Mouse (Mus musculus) E14TG2a.4 (cell line): ENCODE measurements around the gene Srsf2.

Experiments used
- H3K27me3 ChIP-seq: 2 replicates; pipeline ENCODE4 v1.6.1; 2014; ENCODE audit warnings: low read length, control low read depth; ENCODE audit not compliant: insufficient read depth
- H3K36me3 ChIP-seq: 2 replicates; pipeline ENCODE4 v1.6.1; 2014; ENCODE audit warnings: low read length, control low read depth; ENCODE audit not compliant: insufficient read depth
- H3K4me1 ChIP-seq: replicated peaks from 2 replicates; pipeline ENCODE4 v1.6.1; 2014; ENCODE audit warnings: low read depth, low read length, control low read depth
- H3K4me3 ChIP-seq: replicated peaks from 2 replicates; pipeline ENCODE4 v1.5.1; 2014; ENCODE audit warnings: mild to moderate bottlenecking, low read length
- H3K9me3 ChIP-seq: 2 replicates; pipeline ENCODE4 v1.6.1; 2014; ENCODE audit warnings: low read length, control low read depth
- CTCF ChIP-seq: conservative IDR thresholded peaks from 2 replicates; pipeline ENCODE4 v1.5.1; 2014; ENCODE audit warnings: low read length
- NANOG ChIP-seq: IDR thresholded peaks from 2 replicates; pipeline ENCODE4 v1.6.1; 2014; ENCODE audit warnings: borderline replicate concordance, low read length, mixed read lengths
- POU5F1 ChIP-seq: IDR thresholded peaks from 2 replicates; pipeline ENCODE4 v1.6.1; 2014; ENCODE audit warnings: low read length, borderline replicate concordance

Gene Srsf2

GRCm38 (mm10) chr11:116882446-116882845 lies 29.6 kb upstream of the Srsf2 start:
- Histone ChIP-seq H3K4me3 (no peak overlapping the region), H3K9me3 (no peaks in the 10 kb centered on the region), H3K4me1 (peaks cover 50% of the 10 kb centered on the region), H3K36me3 (no peaks in the 10 kb centered on the region), H3K27me3 (0 out of 2 replicates have a peak, but pooled peaks cover 3% of the 10 kb centered on the region)
- TF ChIP-seq POU5F1 (no peak), NANOG (0 out of 2 replicates have a peak, but pooled peaks have one; percentile 19)

GRCm38 (mm10) chr11:116881440-116881839 lies 28.5 kb upstream of the Srsf2 start:
- TF ChIP-seq CTCF (no peak), POU5F1 (no peak)
- H3K4me3 ChIP-seq = no peak overlapping the region
- no peaks in the 10 kb centered on the region for H3K36me3 ChIP-seq
- H3K27me3 ChIP-seq = no peaks in the 10 kb centered on the region
- H3K4me1 ChIP-seq = peaks cover 40% of the 10 kb centered on the region
- H3K9me3 ChIP-seq = no peaks in the 10 kb centered on the region

- Histone ChIP-seq H3K36me3 (no peaks in the 10 kb centered on the region), H3K27me3 (no peaks in the 10 kb centered on the region)
- TF ChIP-seq POU5F1 (no peak), NANOG (no peak), CTCF (no peak)
Observed at GRCm38 (mm10) chr11:116880839-116881238, 27.9 kb upstream of the Srsf2 start.

GRCm38 (mm10) chr11:116878454-116878853 lies 25.6 kb upstream of the Srsf2 start:
- Histone ChIP-seq H3K9me3 (no peaks in the 10 kb centered on the region), H3K27me3 (no peaks in the 10 kb centered on the region), H3K4me1 (peaks cover 26% of the 10 kb centered on the region), H3K4me3 (no peak overlapping the region), H3K36me3 (peaks cover 16% of the 10 kb centered on the region)
- TF ChIP-seq POU5F1 (no peak), NANOG (no peak), CTCF (no peak)

More at GRCm38 (mm10) chr11:116880839-116881238, 27.9 kb upstream of the Srsf2 start:
- no peaks in the 10 kb centered on the region for H3K9me3 ChIP-seq
- peak overlapping the region; percentile 8; the same call in 1 of the 2 replicates for H3K4me3 ChIP-seq
- peaks cover 34% of the 10 kb centered on the region for H3K4me1 ChIP-seq

GRCm38 (mm10) chr11:116873987-116874386 lies 21.1 kb upstream of the Srsf2 start:
- no peaks in the 10 kb centered on the region for H3K27me3 ChIP-seq
- no peak for TF ChIP-seq POU5F1
- TF ChIP-seq CTCF = no peak
- TF ChIP-seq NANOG = no peak
- H3K36me3 ChIP-seq = peaks cover 42% of the 10 kb centered on the region
- no peak overlapping the region for H3K4me3 ChIP-seq
- peaks cover 14% of the 10 kb centered on the region for H3K4me1 ChIP-seq
- no peaks in the 10 kb centered on the region for H3K9me3 ChIP-seq

- TF ChIP-seq POU5F1 (no peak), NANOG (no peak), CTCF (no peak)
- H3K4me1 ChIP-seq = peaks cover 12% of the 10 kb centered on the region
- no peak overlapping the region for H3K4me3 ChIP-seq
- H3K36me3 ChIP-seq = peaks cover 42% of the 10 kb centered on the region
- H3K27me3 ChIP-seq = no peaks in the 10 kb centered on the region
- H3K9me3 ChIP-seq = no peaks in the 10 kb centered on the region
Observed at GRCm38 (mm10) chr11:116871538-116871937, 18.6 kb upstream of the Srsf2 start.

- Histone ChIP-seq H3K4me3 (no peak overlapping the region), H3K9me3 (no peaks in the 10 kb centered on the region), H3K27me3 (no peaks in the 10 kb centered on the region), H3K4me1 (peaks cover 24% of the 10 kb centered on the region), H3K36me3 (peaks cover 46% of the 10 kb centered on the region)
- TF ChIP-seq CTCF (no peak), POU5F1 (no peak), NANOG (no peak)
Observed at GRCm38 (mm10) chr11:116869641-116870040, 16.7 kb upstream of the Srsf2 start.

GRCm38 (mm10) chr11:116869223-116869622 lies 16.3 kb upstream of the Srsf2 start:
- TF ChIP-seq POU5F1 (no peak), CTCF (no peak), NANOG (no peak)
- H3K9me3 ChIP-seq = no peaks in the 10 kb centered on the region
- no peak overlapping the region for H3K4me3 ChIP-seq
- H3K27me3 ChIP-seq = no peaks in the 10 kb centered on the region
- H3K36me3 ChIP-seq = peaks cover 42% of the 10 kb centered on the region
- H3K4me1 ChIP-seq = peaks cover 28% of the 10 kb centered on the region

GRCm38 (mm10) chr11:116868129-116868528 lies 15.2 kb upstream of the Srsf2 start:
- H3K4me1 ChIP-seq = peaks cover 38% of the 10 kb centered on the region
- no peaks in the 10 kb centered on the region for H3K27me3 ChIP-seq
- H3K9me3 ChIP-seq = no peaks in the 10 kb centered on the region
- H3K36me3 ChIP-seq = peaks cover 31% of the 10 kb centered on the region
- no peak for TF ChIP-seq CTCF
- no peak for TF ChIP-seq POU5F1
- no peak for TF ChIP-seq NANOG
- no peak overlapping the region for H3K4me3 ChIP-seq
